ENCODE assay signal across 28 mouse cellular contexts in genomic region chr10:39161406-39161805, GRCm38 (mm10). TPM values are rescaled to one million over a fixed set of nuclear protein-coding genes. Genes with fewer than 3 reads are reported as not detected.
DNase-seq lines count a peak whose midpoint lies in the region; ATAC-seq and TF ChIP-seq lines count a peak whose summit lies in the region.
"Had no signal": no experiment of that assay in that cellular context is flagged by ENCODE, and none has a peak within 500 bp of the region (broad histone marks: within the 10 kb centered on the region; RNA-seq: fewer than 3 reads in every experiment).

No protein-coding gene starts in this region.

- no peak overlapping the region for H3K4me3 ChIP-seq in bone marrow, adult 2 months (replicated peaks; ENCODE audit: control insufficient read depth, low read depth, low read length)
- H3K4me3 ChIP-seq in hindbrain, embryonic 16.5 days (ENCODE audit: low read length) = no peak overlapping the region
- H3K4me3 ChIP-seq: hindbrain, embryonic 10.5 days had no signal

- peak; percentile 17 to 20; a peak in 1 of 4 replicates for ATAC-seq in hematopoietic stem cell, adult 5-6 weeks (replicated peaks in 1 of 2; ENCODE audit: insufficient read depth in 1 of 2, low FRiP score in 2 of 2, low TSS enrichment in 1 of 2, low read depth in 1 of 2, poor library complexity in 2 of 2, severe bottlenecking in 2 of 2)
- ATAC-seq in hindbrain, embryonic 16.5 days = no peak
- ATAC-seq: activated CD4-positive, CD25-positive, alpha-beta regulatory T cell, adult 4 months; CD4-positive, CD25-positive, alpha-beta regulatory T cell, adult 4 months; forebrain, embryonic 14.5 days; forebrain, postnatal 0 days; intestine, postnatal 0 days had no signal

- no peak overlapping the region for H3K9ac ChIP-seq in hindbrain, embryonic 16.5 days (ENCODE audit: low read depth, low read length)
- H3K9ac ChIP-seq: forebrain, postnatal 0 days; hindbrain, embryonic 14.5 days had no signal

- WGBS in bone marrow, adult 2 months = 84% methylated on average over 1 of the region's 1 CpGs
- WGBS in hindbrain, embryonic 16.5 days = 94% methylated on average over 1 of the region's 1 CpGs

- H3K27ac ChIP-seq in bone marrow, adult 2 months (ENCODE audit: control insufficient read depth, insufficient read depth, low read depth, low read length, poor library complexity) = 0 out of 2 replicates have a peak overlapping the region, but pooled peaks have one; percentile 19
- H3K27ac ChIP-seq in hindbrain, embryonic 16.5 days (ENCODE audit: low read depth, low read length) = no peak overlapping the region
- H3K27ac ChIP-seq: hindbrain, embryonic 10.5 days; hindbrain, embryonic 14.5 days had no signal

- DNase-seq in 416B (ENCODE audit: low read depth) = peak; percentile 23
- DNase-seq in heart, adult 11 months = no peak
- no peak for DNase-seq in lung, postnatal 14 days
- DNase-seq: adrenal gland, adult 8-10 months; adrenal gland, postnatal 25 days; cerebellum, adult 18-20 months; cerebellum, adult 9-10 months; cerebellum, postnatal 14 days; forebrain, postnatal 0 days; gastrocnemius, postnatal 25 days had no signal

- no peak for TF ChIP-seq CTCF in bone marrow, adult 2 months (IDR thresholded peaks at IDR 0.05; ENCODE audit: control insufficient read depth, insufficient read depth, low read length)

- H3K36me3 ChIP-seq in hindbrain, embryonic 16.5 days (ENCODE audit: control insufficient read depth, insufficient read depth, low read length) = no peaks in the 10 kb centered on the region
- H3K36me3 ChIP-seq: hindbrain, embryonic 10.5 days had no signal

- H3K27me3 ChIP-seq in hindbrain, embryonic 16.5 days (replicated peaks; ENCODE audit: control insufficient read depth, insufficient read depth, low read length) = no peaks in the 10 kb centered on the region

- no peaks in the 10 kb centered on the region for H3K9me3 ChIP-seq in hindbrain, embryonic 16.5 days (ENCODE audit: control insufficient read depth, low read length)
- H3K9me3 ChIP-seq: hindbrain, embryonic 10.5 days had no signal

- peaks cover 9% of the 10 kb centered on the region; the same call in 1 of the 2 replicates for H3K4me1 ChIP-seq in bone marrow, adult 2 months (ENCODE audit: control insufficient read depth, insufficient read depth, low read length)
- peaks cover 14% of the 10 kb centered on the region for H3K4me1 ChIP-seq in hindbrain, embryonic 16.5 days (ENCODE audit: control insufficient read depth, insufficient read depth, low read depth, low read length)

- no peak overlapping the region for H3K4me2 ChIP-seq in hindbrain, embryonic 16.5 days (ENCODE audit: low read length)
- H3K4me2 ChIP-seq: heart, embryonic 11.5 days; hindbrain, embryonic 14.5 days had no signal

- TF ChIP-seq POLR2A in bone marrow, adult 2 months (IDR thresholded peaks at IDR 0.05; ENCODE audit: borderline replicate concordance, control insufficient read depth, low read depth, low read length) = no peak

RNA-seq across cellular contexts. Expression of gene Ccn6, which starts 2.2 kb away (rescaled TPM):
- not detected in 2 replicates for polyA plus RNA-seq in bone marrow, adult 2 months (2011; ENCODE audit: insufficient read depth, insufficient read length, low replicate concordance, missing spikeins)
- total RNA-seq in hematopoietic stem cell, adult 5-6 weeks (2017) = not detected in 2 replicates
- polyA plus RNA-seq in hindbrain, embryonic 16.5 days (2015; fragmentation: Nextera tagmentation; extraction: Ambion mirVana) = 0.61 and 0.69 TPM in 2 replicates
- total RNA-seq: gastrocnemius, adult 8-10 months; gastrocnemius, postnatal 25 days; heart, adult 8-10 months; heart, postnatal 25 days; MEL had no signal
- polyA plus RNA-seq: activated CD4-positive, CD25-positive, alpha-beta regulatory T cell, adult 4 months; C2C12; CD4-positive, CD25-positive, alpha-beta regulatory T cell, adult 4 months; embryonic facial prominence, embryonic 11.5 days; gonadal fat pad, adult 2 months; heart, postnatal 0 days; intestine, postnatal 0 days had no signal

RNA-seq across cellular contexts. Expression of gene Tube1, which starts 27.6 kb away (rescaled TPM):
- 2.2 and 3.7 TPM in 2 replicates for polyA plus RNA-seq in bone marrow, adult 2 months (2011; ENCODE audit: insufficient read depth, insufficient read length, low replicate concordance, missing spikeins)
- total RNA-seq in hematopoietic stem cell, adult 5-6 weeks (2017) = 8.0 and 8.9 TPM in 2 replicates
- polyA plus RNA-seq in hindbrain, embryonic 16.5 days (2015; fragmentation: Nextera tagmentation; extraction: Ambion mirVana) = 6.8 and 7.2 TPM in 2 replicates

RNA-seq across cellular contexts. Expression of gene Fam229b, which starts 27.7 kb away (rescaled TPM):
- not detected in 2 replicates for polyA plus RNA-seq in bone marrow, adult 2 months (2011; ENCODE audit: insufficient read depth, insufficient read length, low replicate concordance, missing spikeins)
- total RNA-seq in hematopoietic stem cell, adult 5-6 weeks (2017) = 0.35 and 4.9 TPM in 2 replicates
- 28.3 and 34.2 TPM in 2 replicates for polyA plus RNA-seq in hindbrain, embryonic 16.5 days (2015; fragmentation: Nextera tagmentation; extraction: Ambion mirVana)

Comparison
In these comparisons a context has a peak if more than half of its experiments do, and no peak if none do; other contexts are left out.
1. RNA of gene Fam229b, which starts 27.7 kb away (polyA plus RNA-seq): 28.3 to 34.2 TPM in hindbrain, embryonic 16.5 days; not detected in bone marrow, adult 2 months; every median in the first group is over 10 times any median in the second.